Mouse (Mus musculus) MN1 (cell line): ENCODE measurements around the gene Tox3.

Experiments used
- DNase-seq: peaks from one replicate; pipeline ENCODE4 v3.0.0-alpha.2; 2016; ENCODE audit warnings: low spot score

The Tox3 gene

GRCm38 (mm10) chr8:90241461-90241860 lies 106.7 kb downstream of the Tox3 start:
- no peak for DNase-seq

- no peak for DNase-seq
Measured at GRCm38 (mm10) chr8:90232501-90232900, 115.6 kb downstream of the Tox3 start.

DNA sequence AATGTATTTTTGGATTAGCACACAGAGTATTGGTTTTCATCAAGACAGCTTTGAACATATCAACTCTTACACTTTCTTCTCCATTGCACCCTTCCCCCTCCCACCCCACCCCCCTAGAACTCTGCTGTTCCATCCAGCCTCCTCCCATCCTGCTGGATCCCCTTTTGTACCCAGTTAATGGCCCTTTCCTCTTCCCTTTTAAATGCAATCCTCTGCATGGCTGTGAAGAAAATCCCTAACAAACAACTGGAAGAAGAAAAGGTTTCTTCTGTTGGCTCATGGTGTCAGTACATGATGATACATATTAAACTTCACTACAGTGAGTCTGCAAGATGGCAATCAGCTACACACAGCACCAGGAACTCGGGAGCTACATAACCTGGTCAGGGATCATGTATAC lies 124.0 kb downstream of the Tox3 start:
- DNase-seq = no peak

GRCm38 (mm10) chr8:90209105-90210037 lies 138.8 kb downstream of the Tox3 start:
- DNase-seq = no peak
